Mouse (Mus musculus) layer of hippocampus, adult 11-12 months (tissue): ENCODE measurements at regions not wholly inside any gene's neighbourhood (a gene's known extent, or its start where the extent isn't known, plus 50 kb on each side); places are given as distances from the start of the nearest gene placed in this dataset.

Experiments
- DNase-seq: peaks from one replicate; pipeline ENCODE4 v3.0.0; 2022; ENCODE audit warnings: low spot score

- DNase-seq = no peak
These were observed 280.6 kb downstream of the Fsip2 start for GRCm38 (mm10) chr2:83224018-83224417.

- DNase-seq = no peak
These were observed 282.8 kb downstream of the Fsip2 start for GRCm38 (mm10) chr2:83226198-83226597.

GRCm38 (mm10) chr2:83251173-83252101, 308.0 kb downstream of the Fsip2 start:
- no peak for DNase-seq

- DNase-seq = no peak
These were observed 313.4 kb downstream of the Fsip2 start for GRCm38 (mm10) chr2:83256811-83257321.

GRCm38 (mm10) chr2:83258613-83259012, 315.2 kb downstream of the Fsip2 start:
- DNase-seq = no peak

GRCm38 (mm10) chr2:83303515-83303914, 340.7 kb upstream of the Zc3h15 start:
- DNase-seq = no peak

- no peak for DNase-seq
These were observed 312.0 kb upstream of the Zc3h15 start for GRCm38 (mm10) chr2:83332056-83332769.

- no peak for DNase-seq
These were observed 311.5 kb upstream of the Zc3h15 start for GRCm38 (mm10) chr2:83332770-83333157.

GRCm38 (mm10) chr2:83337364-83337763, 306.9 kb upstream of the Zc3h15 start:
- peak; percentile 25 for DNase-seq

GRCm38 (mm10) chr2:83340168-83340567, 304.1 kb upstream of the Zc3h15 start:
- DNase-seq = no peak
